ENCODE assay signal across 14 mouse cellular contexts in the genomic region with DNA sequence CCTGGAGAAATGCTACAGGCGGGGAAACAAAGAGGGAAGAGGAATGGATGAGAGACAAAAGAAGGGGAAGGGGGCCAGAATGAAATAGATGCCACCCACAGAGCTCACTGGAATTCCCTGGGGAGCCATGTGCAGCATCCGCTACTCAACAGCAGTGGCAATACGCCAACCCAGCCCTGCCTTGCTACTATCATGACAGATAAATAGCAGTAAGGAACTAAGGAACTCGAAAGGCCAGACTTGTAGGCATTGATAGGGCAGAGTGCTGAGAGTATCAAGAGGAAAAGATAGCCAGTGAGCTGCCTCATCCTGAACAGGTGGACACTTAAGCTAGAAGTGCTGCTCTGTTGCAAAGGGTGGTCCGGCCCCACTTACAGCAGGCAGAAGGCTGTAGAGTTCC. TPM values are rescaled to one million over a fixed set of nuclear protein-coding genes. Genes with fewer than 3 reads are reported as not detected.
DNase-seq lines count a peak whose midpoint lies in the region; ATAC-seq lines count a peak whose summit lies in the region.
"Had no signal": no experiment of that assay in that cellular context is flagged by ENCODE, and none has a peak within 500 bp of the region (broad histone marks: within the 10 kb centered on the region; RNA-seq: fewer than 3 reads in every experiment).

No protein-coding gene starts in this region.

- no peak overlapping the region for H3K27ac ChIP-seq in heart, embryonic 13.5 days (replicated peaks)
- H3K27ac ChIP-seq: hindbrain, embryonic 10.5 days had no signal

- H3K9me3 ChIP-seq in heart, embryonic 13.5 days = no peaks in the 10 kb centered on the region
- H3K9me3 ChIP-seq: hindbrain, embryonic 10.5 days had no signal

- H3K36me3 ChIP-seq in heart, embryonic 13.5 days = no peaks in the 10 kb centered on the region
- H3K36me3 ChIP-seq: hindbrain, embryonic 10.5 days had no signal

- no peak for ATAC-seq in heart, embryonic 13.5 days (ENCODE audit: extremely low read depth, insufficient number of reproducible peaks, low FRiP score, low TSS enrichment)
- ATAC-seq: intestine, postnatal 0 days had no signal

- H3K4me2 ChIP-seq in heart, embryonic 13.5 days = peak overlapping the region; percentile 7; the same call in 1 of the 2 replicates
- H3K4me2 ChIP-seq: liver, embryonic 11.5 days had no signal

- H3K4me1 ChIP-seq in heart, embryonic 13.5 days = peaks cover 15% of the 10 kb centered on the region

- peaks cover 7% of the 10 kb centered on the region for H3K27me3 ChIP-seq in heart, embryonic 13.5 days (replicated peaks)

- 19% methylated on average over 5 of the region's 5 CpGs for WGBS in heart, embryonic 13.5 days

- intact Hi-C loops in heart, postnatal 25 days (cut with DNase I) = no loop called here
- intact Hi-C loops in left cerebral cortex, postnatal 14 days (cut with DNase I) = no loop called here

- H3K4me3 ChIP-seq in heart, embryonic 13.5 days = no peak overlapping the region
- H3K4me3 ChIP-seq: hindbrain, embryonic 10.5 days had no signal

- H3K9ac ChIP-seq in heart, embryonic 13.5 days = no peak overlapping the region

- no peak for DNase-seq in heart, postnatal 25 days (ENCODE audit: low spot score)
- DNase-seq in left cerebral cortex, postnatal 14 days (ENCODE audit: low spot score in 2 of 2) = peak; percentile 23 to 34
- DNase-seq in left cerebral cortex, adult 18-20 months (ENCODE audit: low spot score in 2 of 2) = no peak
- peak; percentile 32 for DNase-seq in right cerebral cortex, postnatal 4 days
- no peak for DNase-seq in right cerebral cortex, adult 18-20 months
- DNase-seq in retina, embryonic 14.5 days (ENCODE audit: low spot score) = peak; percentile 8
- DNase-seq in thymus, postnatal 0 days (ENCODE audit: low spot score) = no peak
- DNase-seq: cerebellum, adult 18-20 months; thymus, postnatal 25 days had no signal

RNA-seq across cellular contexts. Expression of gene Ly86, which starts 31.4 kb away (rescaled TPM):
- polyA plus RNA-seq in heart, embryonic 13.5 days (2015; fragmentation: Nextera tagmentation; extraction: Ambion mirVana) = 6.7 and 7.7 TPM in 2 replicates
- total RNA-seq in heart, postnatal 25 days (2021) = 1 to 10 TPM; 2.7 TPM
- 1 to 10 TPM; 8.0 to 9.0 TPM for total RNA-seq in left cerebral cortex, postnatal 14 days (2021)
- 1 to 10 TPM; 7.3 to 8.8 TPM for total RNA-seq in left cerebral cortex, adult 18-20 months (2021)
- 14.9 and 17.4 TPM in 2 replicates for polyA plus RNA-seq in thymus, postnatal 0 days (2015; fragmentation: Nextera tagmentation; extraction: Ambion mirVana)
- total RNA-seq: MEL had no signal

Comparison
In these comparisons a context has a peak if more than half of its experiments do, and no peak if none do; other contexts are left out.
1. DNase-seq: peak in left cerebral cortex, postnatal 14 days (2 of 2), right cerebral cortex, postnatal 4 days (single experiment) and retina, embryonic 14.5 days (single experiment); none in heart, postnatal 25 days (single experiment), left cerebral cortex, adult 18-20 months (0 of 2), right cerebral cortex, adult 18-20 months (single experiment) and thymus, postnatal 0 days (single experiment).